Mouse (Mus musculus): ENCODE data around the gene Gbf1. TPM values are rescaled to one million over a fixed set of nuclear protein-coding genes. Genes with fewer than 3 reads are reported as not detected.

The Gbf1 gene
- total and polyA plus RNA-seq, 3 experiments: 23.7 to 400 (median 54.1) TPM

DNA sequence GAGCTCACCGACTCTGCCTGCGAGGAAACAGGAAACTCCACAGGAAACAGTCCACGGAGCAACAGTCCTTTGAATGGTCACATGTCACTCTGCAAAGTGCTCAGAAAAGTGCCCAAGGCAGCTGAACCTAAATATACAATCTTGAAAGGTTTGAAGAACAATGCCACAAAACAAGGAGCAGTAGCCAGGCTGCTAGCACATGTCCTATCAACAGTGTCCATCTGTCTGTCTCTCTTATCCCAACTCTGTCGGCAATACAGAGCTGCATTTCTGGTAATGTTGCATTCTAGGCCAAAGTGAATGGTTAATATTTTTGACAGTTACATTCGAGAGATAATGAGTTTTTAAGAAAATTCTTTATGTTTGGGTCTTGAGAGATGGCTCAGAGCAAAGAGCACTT lies 90.1 kb downstream of the Gbf1 start (continued):
- TF ChIP-seq MYB (IDR thresholded peaks at IDR 0.05; ENCODE audit: low read depth, low read length) (no peak), GABPA (IDR thresholded peaks at IDR 0.05; ENCODE audit: low read depth, low read length) (no peak), CTCF (IDR thresholded peaks at IDR 0.05 in 2 of 3, conservative IDR thresholded peaks at IDR 0.05 in 1 of 3; ENCODE audit: control insufficient read depth in 1 of 3, insufficient read depth in 1 of 3, low read depth in 2 of 3, low read length in 3 of 3, poor library complexity in 1 of 3, severe bottlenecking in 1 of 3) (no peak), MAZ (IDR thresholded peaks at IDR 0.05; ENCODE audit: low read depth, low read length) (no peak)

DNA sequence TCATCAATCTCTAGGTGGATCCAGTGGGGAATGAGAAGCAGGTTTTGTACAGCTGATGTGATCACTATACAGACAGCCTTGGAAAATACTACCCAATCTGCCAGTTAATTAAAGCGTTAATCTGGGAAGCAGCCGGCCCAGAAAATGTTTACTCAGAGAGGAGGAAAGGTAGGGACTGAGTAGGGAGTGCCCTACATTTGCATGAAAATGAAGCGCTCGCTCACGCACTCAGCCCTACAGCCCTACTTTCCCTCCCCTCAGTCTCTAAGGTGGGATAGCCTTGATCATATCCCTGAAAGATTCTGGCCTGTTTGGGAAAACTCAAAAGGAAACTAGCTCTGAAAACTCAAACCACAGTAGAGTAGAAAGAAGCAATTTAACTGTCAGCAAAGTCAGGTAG lies 92.3 kb downstream of the Gbf1 start:
- Histone ChIP-seq H3K9me3 (replicated peaks; ENCODE audit: insufficient read depth, low read length) (no peaks in the 10 kb centered on the region), H3K27ac (ENCODE audit: control insufficient read depth, low read depth, low read length) (no peak overlapping the region), H3K4me3 (ENCODE audit: control insufficient read depth in 1 of 2, insufficient read depth in 1 of 2, low read depth in 2 of 2, low read length in 2 of 2) (no peak overlapping the region), H3K9ac (ENCODE audit: control insufficient read depth, low read depth, low read length, poor library complexity, severe bottlenecking) (no peak overlapping the region), H3K27me3 (ENCODE audit: control insufficient read depth in 1 of 2, insufficient read depth in 2 of 2, low read length in 2 of 2) (no peaks in the 10 kb centered on the region), H3K79me2 (ENCODE audit: control insufficient read depth, insufficient read depth, low read length, poor library complexity) (no peaks in the 10 kb centered on the region), H3K36me3 (ENCODE audit: control insufficient read depth in 1 of 2, insufficient read depth in 2 of 2, low read length in 2 of 2) (peaks cover 0 to 6% of the 10 kb centered on the region in 2 experiments; a peak in 2 of 4 replicates), H3K4me1 (ENCODE audit: control insufficient read depth in 1 of 2, insufficient read depth in 2 of 2, low read length in 2 of 2) (no peaks in the 10 kb centered on the region)
- no peak for TF ChIP-seq GATA1 (IDR thresholded peaks at IDR 0.05; ENCODE audit: low read depth, low read length)
- no peak for TF ChIP-seq RCOR1 (IDR thresholded peaks at IDR 0.05; ENCODE audit: low read depth, low read length)
- no peak for TF ChIP-seq NRF1 (IDR thresholded peaks at IDR 0.05; ENCODE audit: insufficient read depth, low read depth, low read length, poor library complexity, severe bottlenecking)
- TF ChIP-seq KAT2A (conservative IDR thresholded peaks at IDR 0.05; ENCODE audit: low read depth, low read length): no peak
- TF ChIP-seq SMC3 (IDR thresholded peaks at IDR 0.05; ENCODE audit: low read depth, low read length): no peak
- TF ChIP-seq EP300 (IDR thresholded peaks at IDR 0.05; ENCODE audit: low read depth in 1 of 2, low read length in 2 of 2): no peak
- no peak for TF ChIP-seq SIN3A (IDR thresholded peaks at IDR 0.05; ENCODE audit: low read length)
- TF ChIP-seq MAZ (IDR thresholded peaks at IDR 0.05; ENCODE audit: low read depth, low read length): no peak
- TF ChIP-seq CHD1 (IDR thresholded peaks at IDR 0.05; ENCODE audit: low read depth, low read length): no peak
- no peak for TF ChIP-seq MXI1 (IDR thresholded peaks at IDR 0.05; ENCODE audit: low read depth, low read length)
- TF ChIP-seq POLR2AphosphoS5 (IDR thresholded peaks at IDR 0.05; ENCODE audit: borderline replicate concordance, low read depth, low read length): no peak
- no peak for TF ChIP-seq GABPA (IDR thresholded peaks at IDR 0.05; ENCODE audit: low read depth, low read length)
- TF ChIP-seq USF2 (IDR thresholded peaks at IDR 0.05; ENCODE audit: borderline replicate concordance in 1 of 2, insufficient read depth in 1 of 2, low read depth in 1 of 2, low read length in 2 of 2): no peak
- no peak for TF ChIP-seq ETS1 (IDR thresholded peaks at IDR 0.05; ENCODE audit: low read depth, low read length)
- no peak for TF ChIP-seq CTCF (IDR thresholded peaks at IDR 0.05 in 2 of 3, conservative IDR thresholded peaks at IDR 0.05 in 1 of 3; ENCODE audit: control insufficient read depth in 1 of 3, insufficient read depth in 1 of 3, low read depth in 2 of 3, low read length in 3 of 3, poor library complexity in 1 of 3, severe bottlenecking in 1 of 3)
- no peak for DNase-seq (ENCODE audit: low read depth, low spot score)

DNA sequence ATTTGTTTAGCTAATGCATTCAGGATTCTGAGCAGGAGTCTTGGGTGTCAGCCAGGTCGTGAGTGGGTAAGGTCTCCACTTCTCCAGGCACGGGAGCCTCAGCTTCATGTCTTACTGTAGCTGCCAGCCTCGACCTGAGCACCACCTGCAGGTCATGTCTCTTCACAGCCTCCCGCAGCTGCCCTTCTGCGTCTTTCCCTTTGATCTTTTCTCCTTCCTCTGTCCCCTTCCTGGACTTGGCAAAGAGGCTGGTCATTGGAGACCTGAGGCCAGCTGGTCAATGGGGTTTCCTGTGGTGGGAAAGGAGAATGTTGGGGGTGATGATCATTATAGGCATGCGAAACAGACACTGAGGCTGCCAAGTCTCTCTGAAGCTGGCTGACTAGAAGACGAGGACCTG lies 96.7 kb downstream of the Gbf1 start:
- no peaks in the 10 kb centered on the region for H3K4me1 ChIP-seq (ENCODE audit: control insufficient read depth in 1 of 2, insufficient read depth in 2 of 2, low read length in 2 of 2)
- TF ChIP-seq CHD1 (IDR thresholded peaks at IDR 0.05; ENCODE audit: low read depth, low read length): no peak
- no peak for TF ChIP-seq TCF12 (IDR thresholded peaks at IDR 0.05; ENCODE audit: low read depth, low read length)
- TF ChIP-seq MXI1 (IDR thresholded peaks at IDR 0.05; ENCODE audit: low read depth, low read length): no peak
- no peak for TF ChIP-seq TAL1 (IDR thresholded peaks at IDR 0.05; ENCODE audit: low read length)
- TF ChIP-seq JUND (IDR thresholded peaks at IDR 0.05; ENCODE audit: low read depth, low read length): no peak
- H3K27ac ChIP-seq (ENCODE audit: control insufficient read depth, low read depth, low read length): no peak overlapping the region
- no peak overlapping the region for H3K4me3 ChIP-seq (ENCODE audit: control insufficient read depth in 1 of 2, insufficient read depth in 1 of 2, low read depth in 2 of 2, low read length in 2 of 2)
- H3K9ac ChIP-seq (ENCODE audit: control insufficient read depth, low read depth, low read length, poor library complexity, severe bottlenecking): no peak overlapping the region
- no peak for DNase-seq (ENCODE audit: low read depth, low spot score)
- H3K79me2 ChIP-seq (ENCODE audit: control insufficient read depth, insufficient read depth, low read length, poor library complexity): no peaks in the 10 kb centered on the region
- peaks cover 0 to 8% of the 10 kb centered on the region in 2 experiments; a peak in 2 of 4 replicates for H3K36me3 ChIP-seq (ENCODE audit: control insufficient read depth in 1 of 2, insufficient read depth in 2 of 2, low read length in 2 of 2)
- H3K9me3 ChIP-seq (replicated peaks; ENCODE audit: insufficient read depth, low read length): no peaks in the 10 kb centered on the region
- H3K27me3 ChIP-seq (ENCODE audit: control insufficient read depth in 1 of 2, insufficient read depth in 2 of 2, low read length in 2 of 2): no peaks in the 10 kb centered on the region

Data from MEL (cell line).